Mouse (Mus musculus): ENCODE results near the gene Gm13539. TPM values are rescaled to one million over a fixed set of nuclear protein-coding genes. Genes with fewer than 3 reads are reported as not detected.

The Gm13539 gene
- polyA plus RNA-seq, 1 experiment from 2014 or later = not detected

GRCm38 (mm10) chr2:25774640-25775039 is 7.4 kb upstream of the Gm13539 start:
- Histone ChIP-seq H3K9ac (ENCODE audit: low read length) (no peak overlapping the region), H3K27me3 (ENCODE audit: control insufficient read depth, insufficient read depth, low read depth, low read length) (no peaks in the 10 kb centered on the region), H3K36me3 (ENCODE audit: control insufficient read depth, insufficient read depth, low read length) (no peaks in the 10 kb centered on the region), H3K4me1 (replicated peaks; ENCODE audit: control insufficient read depth, insufficient read depth, low read length) (no peaks in the 10 kb centered on the region), H3K4me3 (ENCODE audit: low read length) (no peak overlapping the region), H3K4me2 (ENCODE audit: low read depth, low read length) (no peak overlapping the region), H3K9me3 (ENCODE audit: control insufficient read depth, low read length) (no peaks in the 10 kb centered on the region), H3K27ac (ENCODE audit: low read length) (no peak overlapping the region)
- WGBS = 70% methylated on average over 2 of the region's 2 CpGs
- ATAC-seq (ENCODE audit: low read depth) = no peak

DNA sequence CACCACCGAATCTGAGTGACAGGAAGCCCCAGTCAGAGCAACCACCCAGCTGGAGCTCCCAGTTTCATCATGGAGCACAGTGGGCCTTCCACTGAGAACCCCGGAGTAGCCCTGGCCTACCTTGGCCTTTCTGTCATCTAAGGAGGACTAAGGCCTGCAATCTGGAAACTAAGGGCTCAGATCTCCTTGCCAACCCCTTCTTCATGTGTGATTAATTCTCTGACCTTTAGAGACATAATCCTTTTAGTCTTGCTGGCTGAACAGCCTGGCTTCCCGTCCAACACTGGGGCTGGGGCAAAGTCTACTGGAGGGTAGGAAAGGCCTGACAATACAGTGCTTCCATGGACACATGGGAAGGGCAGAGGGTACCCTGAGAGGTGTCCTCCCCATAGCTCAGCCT is 6.1 kb upstream of the Gm13539 start:
- WGBS = 62% methylated on average over 3 of the region's 3 CpGs
- Histone ChIP-seq H3K4me1 (replicated peaks; ENCODE audit: control insufficient read depth, insufficient read depth, low read length) (no peaks in the 10 kb centered on the region), H3K4me3 (ENCODE audit: low read length) (no peak overlapping the region), H3K36me3 (ENCODE audit: control insufficient read depth, insufficient read depth, low read length) (no peaks in the 10 kb centered on the region), H3K9ac (ENCODE audit: low read length) (no peak overlapping the region), H3K27me3 (ENCODE audit: control insufficient read depth, insufficient read depth, low read depth, low read length) (no peaks in the 10 kb centered on the region), H3K27ac (ENCODE audit: low read length) (no peak overlapping the region), H3K9me3 (ENCODE audit: control insufficient read depth, low read length) (no peaks in the 10 kb centered on the region), H3K4me2 (ENCODE audit: low read depth, low read length) (no peak overlapping the region)
- no peak for ATAC-seq (ENCODE audit: low read depth)

GRCm38 (mm10) chr2:25776717-25777116 is 5.3 kb upstream of the Gm13539 start, which contains the start of gene Lcn11:
TSS of gene Lcn11 (plus strand) at chr2:25777017.
- no peak within 1 kb of the TSS for H3K4me3 ChIP-seq (ENCODE audit: low read length)
- WGBS = 90% methylated on average over 1 of the region's 1 CpGs
- ATAC-seq (ENCODE audit: low read depth) = no peak

GRCm38 (mm10) chr2:25779076-25779475 is 3.0 kb upstream of the Gm13539 start:
- Histone ChIP-seq H3K9ac (ENCODE audit: low read length) (no peak overlapping the region), H3K4me1 (replicated peaks; ENCODE audit: control insufficient read depth, insufficient read depth, low read length) (no peaks in the 10 kb centered on the region), H3K9me3 (ENCODE audit: control insufficient read depth, low read length) (no peaks in the 10 kb centered on the region), H3K27ac (ENCODE audit: low read length) (no peak overlapping the region), H3K4me2 (ENCODE audit: low read depth, low read length) (no peak overlapping the region), H3K36me3 (ENCODE audit: control insufficient read depth, insufficient read depth, low read length) (no peaks in the 10 kb centered on the region), H3K4me3 (ENCODE audit: low read length) (no peak overlapping the region), H3K27me3 (ENCODE audit: control insufficient read depth, insufficient read depth, low read depth, low read length) (no peaks in the 10 kb centered on the region)
- WGBS = 86% methylated on average over 9 of the region's 9 CpGs
- no peak for ATAC-seq (ENCODE audit: low read depth)

More at GRCm38 (mm10) chr2:25776717-25777116, 5.3 kb upstream of the Gm13539 start, which contains the start of gene Lcn11:
- Histone ChIP-seq H3K9me3 (ENCODE audit: control insufficient read depth, low read length) (no peaks in the 10 kb centered on the region), H3K9ac (ENCODE audit: low read length) (no peak within 1 kb of the TSS), H3K27me3 (ENCODE audit: control insufficient read depth, insufficient read depth, low read depth, low read length) (no peaks in the 10 kb centered on the region), H3K36me3 (ENCODE audit: control insufficient read depth, insufficient read depth, low read length) (no peaks in the 10 kb centered on the region), H3K4me1 (replicated peaks; ENCODE audit: control insufficient read depth, insufficient read depth, low read length) (no peaks in the 10 kb centered on the region), H3K4me2 (ENCODE audit: low read depth, low read length) (no peak within 1 kb of the TSS), H3K27ac (ENCODE audit: low read length) (no peak within 1 kb of the TSS)

DNA sequence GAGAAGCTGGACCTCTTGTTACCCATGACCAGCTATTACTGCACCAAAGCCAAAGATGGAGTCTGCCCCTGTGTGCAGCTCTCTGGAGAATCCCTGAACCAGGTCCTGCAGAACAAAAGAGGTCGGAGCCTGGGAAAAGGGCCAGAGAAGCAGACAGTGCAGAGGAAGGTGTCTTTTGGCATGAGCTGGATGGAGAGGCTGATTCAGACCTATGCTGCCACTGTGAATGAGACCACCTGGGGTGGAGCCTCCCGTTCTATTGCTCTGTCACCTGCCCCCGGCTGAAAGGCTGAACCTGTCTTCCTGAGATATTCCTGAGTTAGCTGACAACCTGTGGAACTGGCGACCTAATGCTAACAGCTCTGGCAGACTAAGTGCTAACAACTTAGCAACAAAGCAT is 1.1 kb upstream of the Gm13539 start:
- H3K27me3 ChIP-seq (ENCODE audit: control insufficient read depth, insufficient read depth, low read depth, low read length) = no peaks in the 10 kb centered on the region
- no peak overlapping the region for H3K4me2 ChIP-seq (ENCODE audit: low read depth, low read length)
- no peak overlapping the region for H3K9ac ChIP-seq (ENCODE audit: low read length)
- no peak overlapping the region for H3K4me3 ChIP-seq (ENCODE audit: low read length)
- WGBS = 22% methylated on average over 4 of the region's 4 CpGs
- no peak overlapping the region for H3K27ac ChIP-seq (ENCODE audit: low read length)
- H3K36me3 ChIP-seq (ENCODE audit: control insufficient read depth, insufficient read depth, low read length) = no peaks in the 10 kb centered on the region
- H3K9me3 ChIP-seq (ENCODE audit: control insufficient read depth, low read length) = no peaks in the 10 kb centered on the region
- no peak for ATAC-seq (ENCODE audit: low read depth)
- H3K4me1 ChIP-seq (replicated peaks; ENCODE audit: control insufficient read depth, insufficient read depth, low read length) = no peaks in the 10 kb centered on the region

- H3K4me3 ChIP-seq (ENCODE audit: low read length) = no peak overlapping the region
- H3K9ac ChIP-seq (ENCODE audit: low read length) = no peak overlapping the region
- peak; percentile 66 for ATAC-seq (ENCODE audit: low read depth)
- no peak overlapping the region for H3K4me2 ChIP-seq (ENCODE audit: low read depth, low read length)
- no peaks in the 10 kb centered on the region for H3K27me3 ChIP-seq (ENCODE audit: control insufficient read depth, insufficient read depth, low read depth, low read length)
- no peaks in the 10 kb centered on the region for H3K36me3 ChIP-seq (ENCODE audit: control insufficient read depth, insufficient read depth, low read length)
- no peaks in the 10 kb centered on the region for H3K4me1 ChIP-seq (replicated peaks; ENCODE audit: control insufficient read depth, insufficient read depth, low read length)
- WGBS = 40% methylated on average over 5 of the region's 5 CpGs
- H3K9me3 ChIP-seq (ENCODE audit: control insufficient read depth, low read length) = no peaks in the 10 kb centered on the region
- no peak overlapping the region for H3K27ac ChIP-seq (ENCODE audit: low read length)
Observed at GRCm38 (mm10) chr2:25785573-25786322, 3.7 kb downstream of the Gm13539 start.

DNA sequence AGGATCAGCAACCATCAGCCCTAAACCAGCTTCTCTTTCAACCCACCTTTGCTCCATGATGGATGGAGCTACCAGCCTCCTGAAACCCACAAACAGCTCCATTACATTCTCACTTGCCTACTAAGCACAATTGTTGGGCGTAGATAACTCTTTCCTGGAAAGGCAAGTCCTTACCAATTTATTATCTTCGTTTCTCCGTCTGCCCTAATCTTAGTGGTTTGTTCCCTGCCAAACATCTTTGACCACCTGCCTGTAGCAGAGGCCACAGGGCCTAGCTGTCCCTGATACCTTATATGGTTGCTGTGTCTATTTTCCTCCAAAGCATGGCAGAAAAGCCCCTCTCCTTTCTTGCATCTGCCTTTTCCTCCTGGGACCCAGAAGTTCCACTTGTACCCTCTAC is 7.0 kb downstream of the Gm13539 start:
- Histone ChIP-seq H3K4me2 (ENCODE audit: low read depth, low read length) (no peak overlapping the region), H3K36me3 (ENCODE audit: control insufficient read depth, insufficient read depth, low read length) (no peaks in the 10 kb centered on the region), H3K27me3 (ENCODE audit: control insufficient read depth, insufficient read depth, low read depth, low read length) (no peaks in the 10 kb centered on the region), H3K4me3 (ENCODE audit: low read length) (no peak overlapping the region), H3K4me1 (replicated peaks; ENCODE audit: control insufficient read depth, insufficient read depth, low read length) (no peaks in the 10 kb centered on the region), H3K27ac (ENCODE audit: low read length) (no peak overlapping the region), H3K9ac (ENCODE audit: low read length) (no peak overlapping the region), H3K9me3 (ENCODE audit: control insufficient read depth, low read length) (no peaks in the 10 kb centered on the region)
- ATAC-seq (ENCODE audit: low read depth) = no peak
- WGBS = 77% methylated on average over 3 of the region's 3 CpGs

GRCm38 (mm10) chr2:25797635-25798034 is 15.6 kb downstream of the Gm13539 start:
- Histone ChIP-seq H3K4me3 (ENCODE audit: low read length) (no peak overlapping the region), H3K9ac (ENCODE audit: low read length) (no peak overlapping the region), H3K4me1 (replicated peaks; ENCODE audit: control insufficient read depth, insufficient read depth, low read length) (no peaks in the 10 kb centered on the region), H3K9me3 (ENCODE audit: control insufficient read depth, low read length) (no peaks in the 10 kb centered on the region), H3K27ac (ENCODE audit: low read length) (no peak overlapping the region), H3K4me2 (ENCODE audit: low read depth, low read length) (no peak overlapping the region), H3K27me3 (ENCODE audit: control insufficient read depth, insufficient read depth, low read depth, low read length) (no peaks in the 10 kb centered on the region), H3K36me3 (ENCODE audit: control insufficient read depth, insufficient read depth, low read length) (no peaks in the 10 kb centered on the region)
- ATAC-seq (ENCODE audit: low read depth) = no peak
- WGBS = 19% methylated on average over 2 of the region's 2 CpGs

DNA sequence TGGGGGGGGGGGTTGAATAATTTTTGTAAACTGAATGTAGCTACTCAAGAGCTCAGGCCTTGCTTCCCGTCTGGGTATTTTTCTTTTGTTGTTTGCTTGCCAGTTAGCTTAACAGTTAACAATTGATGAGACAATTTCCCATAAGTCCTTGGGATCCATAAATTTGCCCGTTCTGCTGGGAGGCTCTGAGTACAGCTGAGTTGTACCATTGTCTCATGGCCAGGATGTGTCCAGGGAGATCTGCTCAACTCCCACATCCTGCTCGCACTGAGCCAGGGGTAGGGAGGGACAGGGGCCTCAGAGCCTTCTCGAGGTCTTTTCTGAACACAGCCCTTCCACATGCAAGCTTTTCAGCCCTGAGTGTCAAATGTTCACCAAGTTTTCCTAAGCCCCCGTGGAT is 16.0 kb downstream of the Gm13539 start:
- no peaks in the 10 kb centered on the region for H3K36me3 ChIP-seq (ENCODE audit: control insufficient read depth, insufficient read depth, low read length)
- no peak overlapping the region for H3K4me2 ChIP-seq (ENCODE audit: low read depth, low read length)
- H3K27me3 ChIP-seq (ENCODE audit: control insufficient read depth, insufficient read depth, low read depth, low read length) = no peaks in the 10 kb centered on the region
- ATAC-seq (ENCODE audit: low read depth) = no peak
- 49% methylated on average over 5 of the region's 5 CpGs for WGBS
- H3K4me3 ChIP-seq (ENCODE audit: low read length) = no peak overlapping the region
- no peaks in the 10 kb centered on the region for H3K4me1 ChIP-seq (replicated peaks; ENCODE audit: control insufficient read depth, insufficient read depth, low read length)
- no peaks in the 10 kb centered on the region for H3K9me3 ChIP-seq (ENCODE audit: control insufficient read depth, low read length)
- no peak overlapping the region for H3K9ac ChIP-seq (ENCODE audit: low read length)
- no peak overlapping the region for H3K27ac ChIP-seq (ENCODE audit: low read length)

Data from lung, embryonic 16.5 days (tissue).